Mouse (Mus musculus): ENCODE measurements around the gene Tigar.
A peak's percentile ranks its signal among the peaks of the same experiment; 100 is the strongest.

Tigar gene

GRCm38 (mm10) chr6:127081820-127082219 is 27.5 kb downstream of the Tigar start:
- DNase-seq (ENCODE audit: low read depth): no peak

GRCm38 (mm10) chr6:127079867-127080731 is 29.3 kb downstream of the Tigar start:
- peak; percentile 66 for DNase-seq (ENCODE audit: low read depth)

GRCm38 (mm10) chr6:127072817-127073216 is 36.5 kb downstream of the Tigar start, which contains the start of gene Fgf23:
TSS of gene Fgf23 (plus strand) at chr6:127072902.
- DNase-seq (ENCODE audit: low read depth): no peak

GRCm38 (mm10) chr6:127064815-127065214 is 44.5 kb downstream of the Tigar start:
- DNase-seq (ENCODE audit: low read depth): no peak

GRCm38 (mm10) chr6:127063915-127064314 is 45.4 kb downstream of the Tigar start:
- DNase-seq (ENCODE audit: low read depth): no peak

- no peak for DNase-seq (ENCODE audit: low read depth)
Measured at GRCm38 (mm10) chr6:127059975-127060374, 49.4 kb downstream of the Tigar start.

GRCm38 (mm10) chr6:127056990-127057588 is 52.3 kb downstream of the Tigar start:
- DNase-seq (ENCODE audit: low read depth): peak; percentile 81

- no peak for DNase-seq (ENCODE audit: low read depth)
Measured at GRCm38 (mm10) chr6:127050847-127051246, 58.5 kb downstream of the Tigar start.

GRCm38 (mm10) chr6:127044909-127045308 is 64.4 kb downstream of the Tigar start:
- no peak for DNase-seq (ENCODE audit: low read depth)
